Mouse (Mus musculus) cerebellum, adult 18-20 months (tissue): ENCODE data around the gene Il4ra.

Experiments
- DNase-seq, 2 experiments: peaks; one replicate each; pipeline ENCODE4 v3.0.0; 2021

Il4ra gene

DNA sequence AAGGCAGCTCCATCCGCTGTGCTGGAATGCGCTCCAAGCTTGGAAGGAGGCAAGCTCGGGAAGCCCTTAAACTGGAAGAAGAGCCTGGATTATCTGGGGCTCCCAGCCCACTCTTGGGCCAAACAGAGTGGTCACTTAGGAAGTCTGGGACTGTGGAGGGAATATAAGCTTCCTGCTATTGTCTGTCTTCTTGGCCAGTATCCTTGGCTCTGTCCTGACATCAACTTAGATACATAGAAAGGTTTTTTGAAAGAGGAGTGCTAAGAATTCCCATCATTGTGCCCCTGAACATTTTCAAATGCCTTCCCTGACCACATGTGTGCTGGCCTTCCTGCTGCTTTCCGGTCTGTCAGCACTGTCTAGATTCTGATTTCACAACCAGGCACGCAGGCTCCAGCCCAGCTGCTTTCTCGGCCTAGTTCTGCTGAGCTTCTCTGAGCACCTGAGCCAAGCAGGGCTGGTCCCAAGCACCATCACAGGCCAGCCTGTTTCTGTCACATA lies 989 bp upstream of the Il4ra start:
- no peak for DNase-seq

DNA sequence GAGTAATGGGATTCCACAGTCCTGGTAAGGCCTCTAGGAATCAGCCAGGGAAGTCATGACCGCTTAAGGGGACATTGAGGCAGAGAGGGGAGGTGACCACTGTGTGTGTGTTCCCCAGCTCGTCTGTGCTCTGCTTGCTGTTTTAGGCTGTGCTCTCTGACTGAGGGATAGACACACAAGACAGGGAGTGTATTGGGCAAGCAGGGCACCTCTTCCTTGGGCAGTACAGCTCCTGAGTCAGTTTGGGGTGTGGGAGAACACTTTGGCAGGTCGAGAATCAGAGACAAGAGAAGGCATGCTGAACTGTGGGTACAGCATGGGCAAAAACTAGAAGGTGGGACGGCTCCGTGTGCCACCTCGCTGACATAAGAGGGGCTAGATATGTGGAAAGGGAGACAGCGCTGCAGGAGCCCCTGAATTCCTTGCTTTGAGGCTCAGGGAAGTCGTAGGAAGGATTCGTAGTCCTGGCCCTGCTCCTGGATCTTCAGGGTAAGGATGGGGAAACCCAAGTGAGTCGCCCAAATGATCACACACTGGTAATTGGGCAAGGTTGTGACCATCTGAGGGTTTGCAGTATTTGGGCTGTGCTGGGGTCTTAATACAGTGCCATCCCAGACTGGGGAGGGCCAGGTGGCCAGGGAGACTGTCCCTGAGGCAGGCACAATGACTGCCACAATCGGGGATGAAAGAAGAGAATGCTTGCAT lies 1.1 kb downstream of the Il4ra start:
- no peak for DNase-seq

DNA sequence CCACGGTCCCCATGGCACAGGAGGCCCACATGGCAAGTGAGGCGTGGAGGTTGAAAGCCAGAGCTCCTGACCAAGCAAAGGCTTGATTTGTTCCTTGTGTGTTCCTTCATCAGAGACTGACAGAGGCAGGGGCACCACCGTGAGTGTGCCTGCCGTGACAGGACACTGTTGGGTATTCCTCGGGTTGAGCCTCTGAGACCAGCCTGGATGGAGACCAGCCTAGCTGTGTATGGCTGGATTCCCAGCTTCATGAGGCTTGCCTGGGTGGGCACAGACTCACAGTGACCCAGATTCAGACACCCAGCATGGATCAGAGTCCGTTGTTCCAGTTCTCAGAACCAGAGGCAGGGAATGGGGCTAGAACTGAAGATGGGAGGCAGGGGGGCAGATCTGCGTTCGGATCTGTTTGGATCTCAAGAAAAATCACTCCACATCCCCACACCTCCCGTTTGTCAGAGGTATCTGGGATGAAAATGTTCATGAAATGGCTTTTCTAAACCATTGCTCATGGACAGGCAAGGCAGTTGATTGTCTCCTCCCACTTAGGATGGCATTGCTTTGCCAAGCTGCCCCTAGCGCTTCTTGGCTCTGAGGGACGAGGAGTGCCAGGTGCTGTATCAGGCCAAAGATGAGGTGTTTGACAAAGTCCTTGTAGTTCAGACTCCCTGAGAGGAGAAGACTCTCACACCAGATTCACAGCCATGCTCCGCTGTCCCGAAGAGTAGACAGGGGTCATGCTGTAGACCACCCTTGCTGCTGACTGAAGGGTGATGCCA lies 1.9 kb downstream of the Il4ra start:
- no peak for DNase-seq

DNA sequence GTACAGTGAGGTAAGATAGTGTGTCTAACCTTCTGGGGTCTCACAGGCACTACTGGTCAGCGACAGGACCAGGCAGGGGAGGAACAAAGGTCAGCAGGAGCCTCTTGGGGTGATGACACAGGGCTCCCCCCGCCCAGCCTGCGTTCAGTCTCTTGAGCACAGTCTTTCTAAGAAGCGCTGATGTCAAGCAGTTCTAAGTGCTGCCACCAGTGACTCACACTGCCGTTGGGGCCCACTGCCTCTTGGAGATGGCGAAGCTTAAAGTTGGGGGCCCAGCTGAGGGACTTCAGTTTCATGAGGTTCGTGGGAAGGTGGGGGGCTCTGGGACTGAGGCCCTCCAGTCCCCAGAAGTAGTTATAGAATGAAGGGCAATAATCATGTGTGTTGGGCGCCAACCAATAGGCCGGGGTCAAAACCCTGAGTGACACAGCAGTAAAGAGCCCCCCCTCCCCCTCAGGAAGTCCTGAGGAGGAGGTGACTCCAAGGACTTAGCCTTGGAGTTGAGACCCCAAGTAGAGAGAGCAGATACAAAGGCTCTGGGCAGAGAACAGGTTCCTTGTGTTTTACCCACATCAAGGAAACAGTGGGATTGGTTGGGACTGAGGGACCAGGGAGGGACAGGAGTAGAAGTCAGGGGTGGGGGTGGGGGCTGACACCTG lies 2.7 kb downstream of the Il4ra start:
- DNase-seq = no peak

DNA sequence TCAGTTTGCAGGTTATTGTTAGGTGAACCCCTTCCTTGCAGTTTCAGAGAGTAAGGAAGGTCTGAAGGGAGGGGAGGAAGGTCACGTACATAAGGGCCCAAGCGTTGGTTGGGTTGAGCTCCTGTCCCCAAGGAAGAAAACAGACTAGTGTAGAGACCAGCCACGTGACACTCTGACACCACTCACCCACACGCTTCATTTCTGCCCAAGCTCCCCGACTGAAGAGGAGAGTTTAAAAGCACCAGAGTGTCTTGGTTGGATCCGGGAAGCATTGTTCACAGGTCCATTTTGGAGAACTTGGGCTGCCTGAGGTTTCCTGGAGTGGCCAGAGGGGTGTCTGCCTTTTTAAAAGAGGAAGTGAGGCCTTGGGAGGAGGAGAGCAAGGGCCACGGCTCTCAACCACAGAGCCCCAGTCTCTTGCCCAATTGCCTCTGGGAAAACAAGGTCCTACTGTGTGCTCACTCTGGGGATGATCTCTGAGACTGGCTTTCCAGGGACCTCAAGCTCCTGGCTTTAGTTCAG lies 3.5 kb downstream of the Il4ra start:
- DNase-seq = no peak

DNA sequence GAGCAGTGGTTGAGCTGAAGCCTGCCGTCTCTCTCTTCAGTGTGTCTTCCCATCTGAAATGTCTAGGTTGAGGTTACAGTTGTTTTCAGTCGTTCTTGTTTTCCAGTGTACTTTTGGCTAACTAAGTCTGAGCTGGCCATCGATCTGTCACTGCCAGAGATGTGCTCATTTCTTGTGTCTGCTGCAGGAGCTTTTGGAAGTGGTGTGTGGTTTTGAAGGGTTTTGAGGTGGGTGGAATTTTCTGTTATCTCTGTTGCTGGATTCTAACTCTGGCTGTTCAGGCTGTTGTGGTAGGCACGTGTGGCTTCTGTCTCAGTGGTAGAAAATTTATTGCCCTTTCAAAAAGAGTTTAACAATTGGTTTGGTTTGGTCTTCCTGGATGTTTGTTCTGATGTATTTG lies 4.2 kb downstream of the Il4ra start:
- DNase-seq = no peak

DNA sequence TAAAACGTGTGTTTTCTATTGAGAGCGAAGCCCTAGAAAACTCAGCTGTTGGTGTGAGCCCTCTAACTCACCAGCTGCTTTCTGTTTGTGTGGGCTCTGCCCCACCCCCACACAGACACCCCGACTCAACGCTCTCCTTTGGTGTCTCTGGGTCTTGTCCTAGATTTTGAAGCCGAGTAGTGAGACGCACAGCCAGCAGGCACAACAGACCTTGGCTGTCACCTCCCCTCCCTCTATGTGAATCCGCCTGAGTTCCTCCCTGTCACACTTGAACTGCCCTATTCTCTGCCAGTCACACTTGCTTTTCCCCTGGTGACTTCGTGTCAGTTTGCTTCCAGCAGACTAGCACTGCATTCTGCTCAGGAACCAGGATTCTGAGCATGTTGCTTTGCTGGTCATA lies 4.9 kb downstream of the Il4ra start:
- DNase-seq = no peak

DNA sequence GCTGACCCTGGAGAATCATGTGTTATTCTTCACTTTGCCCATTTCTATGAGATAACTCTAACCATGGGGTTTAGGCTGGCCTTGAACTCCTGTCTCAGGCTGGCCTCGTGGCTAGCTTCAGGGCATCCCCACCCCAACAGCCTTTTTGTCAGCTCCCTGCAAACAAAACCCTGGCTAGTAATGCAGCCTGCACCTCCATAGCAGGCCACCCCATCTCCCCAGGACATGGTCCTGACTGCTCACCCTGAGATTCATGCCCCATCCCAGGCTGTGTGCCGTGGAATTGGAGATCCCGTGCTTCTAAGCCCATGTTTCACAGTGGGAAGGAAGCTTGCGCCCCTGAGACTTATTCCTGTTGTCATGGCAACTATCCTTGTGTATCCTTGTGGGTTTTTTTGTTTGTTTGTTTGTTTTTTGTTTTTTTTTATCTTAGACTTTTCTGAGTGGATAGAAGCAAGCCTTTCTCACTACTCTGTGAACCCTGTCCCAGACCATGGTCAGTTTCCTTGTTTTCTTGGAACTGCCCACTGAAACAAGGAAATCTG lies 6.6 kb downstream of the Il4ra start:
- no peak for DNase-seq

DNA sequence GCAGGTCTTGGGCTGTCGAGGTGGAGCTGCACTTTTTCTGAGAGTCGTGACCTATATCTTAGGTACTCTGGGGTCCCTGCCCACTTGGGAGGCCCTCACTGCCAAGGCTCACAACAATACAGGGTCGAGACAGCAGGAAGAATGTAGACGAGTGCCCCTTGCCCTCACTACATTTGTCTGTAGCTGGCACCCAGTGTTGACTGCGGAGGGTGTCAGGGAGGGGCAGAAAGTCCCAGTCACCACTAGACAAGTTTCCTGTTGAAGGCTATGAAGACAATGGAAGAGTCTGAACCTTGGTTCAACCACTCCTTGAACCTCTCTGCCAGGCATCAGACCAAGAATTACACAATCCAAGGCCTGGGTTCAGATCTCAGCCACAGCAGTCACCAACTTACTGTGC lies 7.1 kb downstream of the Il4ra start:
- no peak for DNase-seq

DNA sequence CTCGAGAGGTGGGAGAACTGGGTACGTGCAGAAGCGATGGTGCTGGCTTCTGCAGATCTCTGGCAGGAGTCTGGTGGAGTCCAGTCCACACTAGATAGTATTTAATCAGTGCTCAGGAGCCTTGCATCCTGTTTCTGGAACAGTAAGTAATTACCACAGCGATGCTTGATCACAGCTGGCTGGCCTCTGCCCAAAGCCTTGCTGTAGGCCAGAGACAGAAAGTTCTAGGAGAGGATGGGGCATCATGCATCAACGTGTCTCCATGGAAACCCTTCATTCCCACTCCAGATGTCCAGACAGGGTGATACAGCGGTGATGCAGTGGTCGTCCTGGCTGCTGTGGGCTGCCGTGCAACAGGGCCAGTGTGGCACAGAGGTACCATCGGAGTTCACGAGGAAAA lies 7.6 kb downstream of the Il4ra start:
- no peak for DNase-seq

DNA sequence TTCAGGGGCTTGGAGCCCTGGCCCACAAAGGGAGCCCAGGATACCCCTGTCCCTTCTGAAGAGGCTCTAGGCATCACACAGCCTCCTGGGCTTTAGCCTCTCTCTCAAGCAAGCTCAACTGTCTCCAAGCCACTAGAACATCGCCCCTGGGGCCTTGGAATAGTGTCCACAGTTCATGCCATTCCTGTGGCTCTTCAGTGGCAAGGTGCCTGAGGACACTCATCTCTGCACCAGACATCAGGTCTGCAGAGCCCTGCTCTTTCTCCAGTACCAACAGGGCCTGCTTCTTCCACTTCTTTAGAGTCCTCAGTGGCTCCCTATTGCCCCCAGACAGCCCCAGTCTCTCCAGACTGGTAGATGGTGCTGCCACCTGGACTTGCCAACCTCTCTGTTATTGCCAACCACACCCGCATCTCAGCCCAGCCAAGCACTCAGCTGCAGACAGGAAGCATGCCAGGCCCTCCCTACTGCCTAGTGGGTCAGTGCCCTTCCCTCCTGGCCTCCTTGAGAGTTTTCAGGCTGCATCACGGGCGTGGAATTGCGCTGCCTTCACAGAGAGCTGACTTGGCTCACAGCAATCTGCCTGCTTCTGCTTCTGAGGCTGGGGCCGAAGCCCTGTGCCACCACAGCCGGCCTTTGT lies 8.3 kb downstream of the Il4ra start:
- peak in 1 of 2 experiments; percentile 20 for DNase-seq

DNA sequence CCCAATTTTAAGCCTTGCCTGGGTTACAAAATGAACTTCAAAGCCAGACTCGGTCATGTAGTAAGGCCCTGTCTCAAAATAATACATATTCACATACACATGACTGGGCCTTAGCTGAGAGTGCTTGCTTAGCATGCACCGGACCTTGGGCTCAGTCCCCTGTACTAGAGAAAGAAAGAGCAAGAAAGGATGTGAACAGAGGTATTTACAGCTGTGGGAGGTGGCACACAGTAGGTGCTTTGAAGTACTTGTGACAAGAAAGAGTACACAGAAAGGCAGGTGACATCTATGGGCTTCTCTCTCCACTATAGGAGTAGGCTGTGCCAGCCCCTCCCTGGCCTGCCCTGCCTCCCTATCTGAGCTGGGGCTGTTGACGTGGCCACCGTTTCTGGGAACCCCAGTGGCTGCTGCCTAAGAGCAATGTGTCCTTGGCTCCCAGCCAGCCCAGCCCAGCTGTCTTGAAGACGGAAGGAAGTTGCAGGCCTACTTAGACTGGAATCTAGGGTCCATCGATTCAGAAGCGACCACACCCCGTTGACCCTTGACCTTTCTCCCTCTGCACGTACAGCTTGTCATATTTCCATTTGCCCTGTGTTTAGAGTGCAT lies 9.3 kb downstream of the Il4ra start:
- no peak for DNase-seq

DNA sequence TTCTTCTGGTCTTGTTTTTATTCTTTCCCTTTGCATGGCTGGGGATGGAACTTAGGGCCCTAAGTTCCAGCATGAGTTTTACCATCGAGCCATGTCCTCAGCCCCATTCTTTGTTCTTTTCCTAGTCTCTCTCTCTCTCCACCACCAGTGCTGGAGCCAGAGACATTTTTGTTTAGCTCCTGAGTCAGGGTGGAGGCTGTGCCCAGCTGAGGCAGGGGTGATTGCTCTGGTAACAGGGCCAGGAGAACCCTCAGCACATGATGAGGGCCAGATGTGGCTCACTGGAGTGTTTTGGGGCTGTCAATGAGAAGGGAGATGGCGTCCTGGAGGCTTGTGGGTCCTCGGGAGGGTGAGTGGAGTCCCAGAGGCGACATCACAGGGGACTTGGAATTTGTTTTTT lies 10.5 kb downstream of the Il4ra start:
- DNase-seq = no peak

DNA sequence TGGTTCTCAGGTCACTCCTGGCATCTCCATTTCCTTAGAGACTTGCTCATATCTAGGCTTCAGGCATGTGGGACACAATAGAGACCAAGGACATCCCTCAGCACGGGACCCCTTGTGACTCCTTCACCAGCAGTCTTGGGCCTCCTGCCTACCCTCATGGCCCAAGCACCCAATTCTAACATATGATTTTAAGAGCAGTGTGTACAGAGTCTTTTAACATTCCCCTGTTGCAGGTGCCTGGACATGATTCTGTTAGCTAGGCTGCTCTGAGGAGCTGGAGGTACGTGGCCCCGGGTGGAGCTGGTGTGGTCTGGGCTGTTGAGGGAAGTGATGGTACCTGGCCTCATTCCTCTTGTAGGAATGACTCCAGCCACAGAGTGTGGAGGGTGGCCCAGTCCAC lies 11.2 kb downstream of the Il4ra start:
- DNase-seq = no peak

DNA sequence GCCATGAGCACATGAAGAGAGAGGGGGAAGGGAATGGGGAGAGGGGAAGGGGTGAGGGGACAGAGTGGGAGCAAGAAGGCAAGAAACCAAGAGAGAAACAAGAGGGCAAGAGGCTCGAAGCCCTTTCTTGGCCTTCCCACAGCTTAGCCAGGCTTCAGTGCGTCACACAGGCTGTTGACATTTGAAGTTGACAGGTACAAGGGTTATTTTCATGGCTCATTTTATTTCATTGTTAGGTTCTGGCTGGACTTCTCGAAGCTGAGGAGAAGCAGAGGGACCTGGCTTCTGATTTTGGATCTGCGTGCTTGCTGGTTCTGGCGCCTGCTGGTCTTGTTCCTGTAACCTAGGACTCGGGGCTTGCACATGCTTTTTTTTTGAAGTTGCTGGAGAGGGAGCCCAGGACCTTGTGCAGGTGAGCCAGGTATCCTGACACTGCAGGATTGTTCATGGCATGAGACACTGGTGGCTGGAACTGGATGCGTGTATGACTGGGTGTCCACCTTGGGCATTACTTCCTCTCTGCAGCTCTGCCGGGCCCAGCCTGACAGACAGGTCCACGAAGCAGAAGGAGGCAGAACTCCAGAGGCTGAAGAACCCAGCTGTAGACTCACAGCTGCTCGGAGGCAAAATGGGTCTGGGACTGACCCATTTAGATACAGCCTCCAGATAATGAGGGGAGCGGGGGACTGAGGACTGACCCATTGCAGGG lies 12.6 kb downstream of the Il4ra start:
- DNase-seq = no peak

DNA sequence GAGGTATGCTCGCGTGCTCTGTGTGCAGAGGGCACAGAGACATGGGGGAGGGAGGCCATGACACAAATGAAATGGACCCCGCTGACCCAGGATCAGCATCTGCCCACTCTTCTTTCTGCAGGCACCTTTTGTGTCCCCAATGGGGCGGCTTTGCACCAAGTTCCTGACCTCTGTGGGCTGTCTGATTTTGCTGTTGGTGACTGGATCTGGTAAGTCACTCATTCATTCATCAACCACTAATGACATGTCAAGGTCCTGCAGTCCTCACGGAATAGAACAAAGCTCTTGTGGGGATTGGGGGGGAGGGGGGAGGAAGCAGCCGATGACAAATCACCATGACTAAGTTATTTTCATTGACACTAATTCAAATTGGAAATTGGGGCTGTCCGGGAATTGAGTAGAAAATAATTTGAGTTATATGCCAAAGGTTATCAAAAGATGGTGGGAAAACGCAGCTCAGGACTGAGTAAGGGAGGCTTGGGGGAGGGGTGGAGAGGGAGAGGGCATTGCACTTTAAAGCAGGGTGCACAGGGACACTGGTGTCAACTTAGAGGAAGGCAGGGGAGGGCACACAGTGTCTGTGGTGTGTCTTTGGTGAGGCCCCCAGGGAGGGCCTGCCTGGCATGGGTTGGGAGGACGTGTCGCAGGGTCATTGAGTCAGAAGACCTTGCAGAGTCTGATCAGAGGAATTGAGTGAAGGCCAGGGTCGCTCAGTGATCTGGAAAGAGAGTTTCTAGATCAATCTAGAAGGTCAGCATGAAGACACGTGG lies 13.8 kb downstream of the Il4ra start:
- no peak for DNase-seq

DNA sequence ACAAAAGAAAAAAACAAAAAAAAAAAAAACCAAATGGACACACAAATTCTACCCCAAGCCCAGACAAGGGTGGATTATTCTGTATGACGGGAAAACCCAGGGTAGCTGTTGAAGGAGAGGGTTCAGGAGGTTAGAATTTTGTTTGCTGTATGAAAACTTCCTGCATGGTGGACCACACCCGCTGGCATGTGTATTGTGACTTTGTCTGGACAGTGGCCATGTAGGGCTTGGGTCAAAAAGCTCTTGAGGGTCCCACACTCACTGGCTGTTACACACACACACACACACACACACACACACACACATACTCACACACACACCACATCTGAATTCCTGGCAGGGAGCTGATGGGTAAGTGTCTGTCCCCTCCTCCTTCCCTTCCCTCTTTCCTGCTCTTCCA lies 14.5 kb downstream of the Il4ra start:
- no peak for DNase-seq

DNA sequence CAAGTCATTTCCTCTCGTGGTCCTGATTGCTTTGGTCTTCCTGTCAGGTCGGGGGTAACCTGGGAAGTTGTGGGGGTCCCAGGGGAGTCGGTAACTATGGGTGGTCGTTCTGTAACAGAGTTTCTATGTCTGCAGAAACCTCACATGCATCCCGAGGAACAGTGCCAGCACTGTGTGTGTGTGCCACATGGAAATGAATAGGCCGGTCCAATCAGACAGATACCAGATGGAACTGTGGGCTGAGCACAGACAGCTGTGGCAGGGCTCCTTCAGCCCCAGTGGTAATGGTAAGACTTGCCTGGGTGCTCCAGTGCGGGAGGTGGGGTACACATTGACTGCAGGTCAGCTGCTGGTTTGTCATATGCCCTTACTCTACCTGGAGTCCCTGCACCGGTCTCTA lies 17.0 kb downstream of the Il4ra start:
- no peak for DNase-seq

DNA sequence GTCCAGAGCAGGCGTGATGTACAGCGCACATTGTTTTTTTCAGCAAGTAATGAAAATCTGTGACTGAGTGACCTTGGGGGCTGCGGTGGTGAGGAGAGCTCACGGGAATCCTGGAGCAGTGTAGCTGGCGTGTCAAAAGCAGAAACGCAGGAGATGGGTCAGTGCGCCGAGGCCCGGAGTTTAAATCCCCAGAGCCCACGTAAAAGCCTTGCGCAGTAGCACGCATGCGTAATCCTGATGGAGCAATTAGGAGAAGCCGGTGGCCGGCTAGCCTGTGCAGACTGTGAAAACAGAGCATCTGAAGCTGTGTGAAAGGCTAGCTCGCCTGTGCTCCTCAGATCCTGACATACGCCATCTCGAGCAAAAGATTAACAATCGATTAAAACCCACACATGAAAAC lies 20.0 kb downstream of the Il4ra start:
- DNase-seq = no peak

DNA sequence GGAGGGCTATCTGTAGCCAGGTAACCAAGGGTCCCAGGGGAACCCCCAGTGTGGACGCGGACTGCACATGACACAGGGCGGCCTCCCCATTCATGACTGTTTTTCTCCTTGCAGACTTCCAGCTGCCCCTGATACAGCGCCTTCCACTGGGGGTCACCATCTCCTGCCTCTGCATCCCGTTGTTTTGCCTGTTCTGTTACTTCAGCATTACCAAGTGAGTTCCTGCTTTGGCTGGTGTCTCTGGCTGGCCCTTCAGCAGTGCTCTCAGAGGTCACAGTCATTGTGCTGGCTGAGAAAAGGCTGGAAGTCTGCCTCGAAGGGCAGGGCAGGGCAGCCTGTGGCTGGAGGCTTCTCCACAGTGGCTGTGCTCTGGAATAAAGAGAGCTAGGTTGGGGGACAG lies 20.8 kb downstream of the Il4ra start:
- no peak for DNase-seq

DNA sequence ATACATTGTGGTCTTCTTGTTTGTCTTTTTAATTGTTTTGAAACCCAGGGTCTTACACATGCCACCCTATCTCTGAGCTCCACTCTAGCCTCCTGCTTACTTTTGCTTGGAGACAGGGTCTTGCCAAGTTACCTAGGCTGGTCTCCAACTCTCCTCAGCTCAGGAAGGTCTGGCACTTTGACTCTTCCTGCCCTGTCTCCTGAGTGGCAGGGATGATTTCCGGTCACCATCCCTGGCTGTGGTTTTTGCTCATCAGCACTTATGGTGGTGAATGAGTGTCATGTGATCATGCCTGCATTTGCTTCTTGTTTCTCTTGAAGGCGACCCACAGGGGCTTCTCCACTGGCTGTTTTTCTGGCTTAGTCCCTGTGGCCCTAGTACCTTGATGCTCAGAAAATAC lies 21.9 kb downstream of the Il4ra start:
- DNase-seq = no peak
